In genomic region chr1:85703245-85704186, GRCm38 (mm10) we compare ENCODE assay signal across 8 mouse cellular contexts. TPM values are rescaled to one million over a fixed set of nuclear protein-coding genes. Genes with fewer than 3 reads are reported as not detected.
A peak's percentile ranks its signal among the peaks of the same experiment; 100 is the strongest.
DNase-seq lines count a peak whose midpoint lies in the region; ATAC-seq and TF ChIP-seq lines count a peak whose summit lies in the region.

No protein-coding gene starts in this region.

- no peak for TF ChIP-seq CTCF in hindbrain, postnatal 0 days (IDR thresholded peaks at IDR 0.05; ENCODE audit: low read depth)

- whole genome bisulfite sequencing in hindbrain, postnatal 0 days, result 21% methylated on average over 22 of the region's 22 CpGs

- no peak overlapping the region; the same call in 1 of the 2 replicates for H3K9ac ChIP-seq in hindbrain, postnatal 0 days (replicated peaks; ENCODE audit: low read length)

- H3K4me2 ChIP-seq in hindbrain, postnatal 0 days (ENCODE audit: low read depth, low read length), result peak overlapping the region; percentile 62

- no peaks in the 10 kb centered on the region for H3K36me3 ChIP-seq in hindbrain, postnatal 0 days (ENCODE audit: insufficient read depth, low read length)

- H3K4me3 ChIP-seq in hindbrain, postnatal 0 days (ENCODE audit: low read length), result peak overlapping the region; percentile 27

- H3K9me3 ChIP-seq in hindbrain, postnatal 0 days (ENCODE audit: low read length), result no peaks in the 10 kb centered on the region

- no peaks in the 10 kb centered on the region for H3K27me3 ChIP-seq in hindbrain, postnatal 0 days (ENCODE audit: insufficient read depth, low read length)

- peak; percentile 49 to 52 for DNase-seq in gastrocnemius, adult 8-10 months (ENCODE audit: low spot score in 2 of 2)
- DNase-seq in hindbrain, postnatal 0 days (ENCODE audit: low spot score), result peak; percentile 88
- peak; percentile 32 to 42 for DNase-seq in left cerebral cortex, adult 18-20 months (ENCODE audit: low spot score in 2 of 2)
- DNase-seq in lung, postnatal 4 days, result peak; percentile 91 to 92
- peak; percentile 23 for DNase-seq in retina, postnatal 7 days (ENCODE audit: low read depth, low spot score)
- DNase-seq in urinary bladder, adult 18-20 months (ENCODE audit: low spot score in 2 of 2), result peak; percentile 53 to 62

- peak overlapping the region; percentile 67 for H3K27ac ChIP-seq in hindbrain, postnatal 0 days

- H3K4me1 ChIP-seq in hindbrain, postnatal 0 days (ENCODE audit: insufficient read depth, low read length), result no peaks in the 10 kb centered on the region

- peak; percentile 91 for ATAC-seq in activated CD4-positive, CD25-positive, alpha-beta regulatory T cell, adult 4 months
- ATAC-seq in common myeloid progenitor, adult 5-6 weeks (replicated peaks; ENCODE audit: low read depth, poor library complexity, severe bottlenecking), result peak; percentile 95
- ATAC-seq in hindbrain, postnatal 0 days, result peak; percentile 100

RNA-seq across cellular contexts. Expression of gene Sp100, which starts 53.7 kb away (rescaled TPM):
- polyA plus RNA-seq in activated CD4-positive, CD25-positive, alpha-beta regulatory T cell, adult 4 months (2017; shearing (Covaris generic)), result 1,000 to 10,000 TPM in 1 of 2 experiments, 100 to 1,000 TPM in 1; 907 to 1,062 TPM
- 64.9 and 116 TPM in 2 replicates for total RNA-seq in common myeloid progenitor, adult 5-6 weeks (2017)
- total RNA-seq in gastrocnemius, adult 8-10 months (2022), result 1 to 10 TPM; 3.7 to 6.8 (median 5.7) TPM
- total RNA-seq in hindbrain, postnatal 0 days (2014; rRNA removed), result 0.31 and 2.6 TPM in 2 replicates
- 0.98 and 1.3 TPM in 2 replicates for polyA plus RNA-seq in hindbrain, postnatal 0 days (2015; fragmentation: Nextera tagmentation; extraction: Ambion mirVana)
- total RNA-seq in left cerebral cortex, adult 18-20 months (2021), result 1 to 10 TPM; 2.7 to 3.2 TPM

Comparison
In these comparisons a context has a peak if more than half of its experiments do, and no peak if none do; other contexts are left out.
1. Peak in every context shown above with its lines: DNase-seq, ATAC-seq, H3K4me3 ChIP-seq and H3K27ac ChIP-seq.
2. DNase-seq: peak in every context shown above with its lines; median percentile 92 in lung, postnatal 4 days; 88 in hindbrain, postnatal 0 days; 58 in urinary bladder, adult 18-20 months; 50 in gastrocnemius, adult 8-10 months; 37 in left cerebral cortex, adult 18-20 months; 23 in retina, postnatal 7 days.